Mouse (Mus musculus): ENCODE results near the gene Gm9044. TPM values are rescaled to one million over a fixed set of nuclear protein-coding genes. Genes with fewer than 3 reads are reported as not detected.
A peak's percentile ranks its signal among the peaks of the same experiment; 100 is the strongest.
"Not testable (repeated sequence)": the region's sequence is repeated elsewhere in the genome, so short reads cannot be mapped to it uniquely, and the experiment has no call there.

The Gm9044 gene
- polyA plus RNA-seq, 1 experiment from 2014 or later: not detected

DNA sequence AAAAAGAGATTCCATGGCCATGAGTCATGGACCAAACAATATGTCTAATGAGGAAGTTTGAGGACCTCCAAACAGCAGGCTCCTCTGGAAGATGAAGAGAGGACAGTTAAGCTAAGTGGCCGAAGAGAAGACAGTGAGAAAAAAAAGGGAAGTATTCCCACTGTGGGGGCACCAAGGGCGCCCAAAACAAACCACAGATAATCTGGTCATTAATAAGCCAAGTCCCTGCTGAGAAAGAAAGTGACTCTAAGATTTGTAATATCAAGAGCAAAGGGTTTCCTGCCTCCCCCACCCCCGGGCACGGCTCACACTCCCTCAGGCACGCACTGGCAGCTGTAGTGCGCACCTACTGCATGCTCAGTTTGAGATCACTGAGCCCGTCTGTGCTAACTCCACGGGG is 13.2 kb downstream of the Gm9044 start:
- ATAC-seq (ENCODE audit: insufficient read depth): no peak
- no peak overlapping the region for H3K9ac ChIP-seq
- 79% methylated on average over 8 of the region's 8 CpGs for WGBS

DNA sequence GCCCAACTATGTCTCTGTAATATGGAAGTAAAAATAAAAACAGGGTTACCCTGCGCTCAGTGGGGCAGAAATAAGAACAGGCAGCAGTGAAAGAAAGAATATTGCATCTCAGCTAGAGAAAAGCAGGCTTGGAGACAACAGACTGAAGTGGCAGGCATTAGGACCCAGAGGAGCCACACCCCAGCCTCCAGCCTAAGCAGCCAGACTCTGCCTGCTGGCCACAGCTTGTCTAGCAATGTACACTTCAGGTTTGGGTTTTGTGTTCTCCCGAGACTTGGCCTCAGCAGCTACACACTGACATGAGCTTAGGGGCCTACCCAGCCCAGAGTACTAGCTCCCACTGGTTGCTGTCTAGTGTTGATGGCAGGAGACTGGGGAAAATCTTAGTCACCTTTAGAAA is 30.1 kb downstream of the Gm9044 start:
- not testable (repeated sequence) for DNase-seq; H3K36me3 ChIP-seq (ENCODE audit: insufficient read depth); H3K27me3 ChIP-seq (ENCODE audit: insufficient read depth, low read length); H3K4me3 ChIP-seq (ENCODE audit: low read depth, low read length); H3K9me3 ChIP-seq (ENCODE audit: low read depth, low read length); H3K9ac ChIP-seq; H3K4me2 ChIP-seq; H3K4me1 ChIP-seq (ENCODE audit: insufficient read depth); H3K27ac ChIP-seq (ENCODE audit: low read depth)
- peak; percentile 31; the same call in 1 of the 2 replicates for ATAC-seq (ENCODE audit: insufficient read depth)
- WGBS: 37% methylated on average over 2 of the region's 2 CpGs

More for the DNA sequence above, 13.2 kb downstream of the Gm9044 start:
- no peak for TF ChIP-seq CTCF (IDR thresholded peaks at IDR 0.05; ENCODE audit: low read depth)
- Histone ChIP-seq H3K27ac (ENCODE audit: low read depth) (no peak overlapping the region), H3K9me3 (ENCODE audit: low read depth, low read length) (no peaks in the 10 kb centered on the region), H3K4me3 (ENCODE audit: low read depth, low read length) (no peak overlapping the region), H3K27me3 (ENCODE audit: insufficient read depth, low read length) (no peaks in the 10 kb centered on the region), H3K4me1 (ENCODE audit: insufficient read depth) (no peaks in the 10 kb centered on the region), H3K36me3 (ENCODE audit: insufficient read depth) (no peaks in the 10 kb centered on the region), H3K4me2 (no peak overlapping the region)
- DNase-seq: no peak

DNA sequence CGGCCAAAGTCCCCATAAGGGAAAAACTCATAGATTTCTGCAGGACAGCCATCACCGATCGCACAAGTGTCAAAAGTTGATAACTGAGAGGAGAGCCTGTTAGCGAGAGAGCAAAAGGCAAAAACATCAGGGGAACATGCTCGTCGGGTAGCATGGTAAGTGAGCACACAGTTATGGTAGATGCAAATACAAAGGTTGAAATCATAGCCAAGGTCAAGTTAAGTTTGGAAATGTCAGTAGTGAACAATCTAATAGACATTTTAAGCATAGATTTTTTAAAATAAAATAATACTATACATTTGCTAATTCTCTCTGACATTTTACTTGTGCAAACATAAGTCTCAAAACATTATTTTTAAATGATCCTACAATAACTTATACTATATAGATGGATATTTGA is 37.3 kb downstream of the Gm9044 start, which contains the start of gene Iltifb:
Gene Iltifb (minus strand): TSS at position 101 of the 400 bp plus-strand sequence.
- no peaks in the 10 kb centered on the region for H3K36me3 ChIP-seq (ENCODE audit: insufficient read depth)
- no peaks in the 10 kb centered on the region for H3K4me1 ChIP-seq (ENCODE audit: insufficient read depth)
- no peak within 1 kb of the TSS for H3K27ac ChIP-seq (ENCODE audit: low read depth)
- H3K9me3 ChIP-seq (ENCODE audit: low read depth, low read length): no peaks in the 10 kb centered on the region
- DNase-seq (no peak), ATAC-seq (ENCODE audit: insufficient read depth) (no peak)
- no peak within 1 kb of the TSS for H3K4me3 ChIP-seq (ENCODE audit: low read depth, low read length)
- WGBS: 82% methylated on average over 6 of the region's 6 CpGs
- H3K4me2 ChIP-seq: no peak within 1 kb of the TSS
- H3K27me3 ChIP-seq (ENCODE audit: insufficient read depth, low read length): no peaks in the 10 kb centered on the region
- TF ChIP-seq CTCF (IDR thresholded peaks at IDR 0.05; ENCODE audit: low read depth): no peak
- H3K9ac ChIP-seq: no peak within 1 kb of the TSS

DNA sequence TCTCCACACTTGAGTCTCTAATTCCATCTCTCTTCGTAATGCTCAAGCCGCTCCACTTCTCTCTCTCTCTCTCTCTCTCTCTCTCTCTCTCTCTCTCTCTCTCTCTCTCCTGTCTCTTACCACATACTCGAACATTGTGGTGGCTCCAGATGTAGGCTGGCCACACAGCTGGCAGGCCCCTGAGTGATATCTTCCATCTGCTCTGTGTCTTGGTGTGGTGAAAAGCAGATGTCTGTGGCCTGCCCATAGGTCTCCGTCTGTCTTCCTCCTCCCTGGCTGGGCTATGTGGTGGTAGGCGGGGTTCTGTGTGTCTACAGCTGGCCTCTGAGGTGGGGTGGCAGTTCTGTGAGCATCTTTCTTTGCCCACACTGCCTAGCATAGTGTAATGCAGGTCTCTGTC is 49.2 kb downstream of the Gm9044 start:
- ATAC-seq (ENCODE audit: insufficient read depth): peak; percentile 73; the same call in 1 of the 2 replicates
- H3K4me3 ChIP-seq (ENCODE audit: low read depth, low read length); H3K27ac ChIP-seq (ENCODE audit: low read depth); DNase-seq; H3K9me3 ChIP-seq (ENCODE audit: low read depth, low read length); H3K4me1 ChIP-seq (ENCODE audit: insufficient read depth); H3K27me3 ChIP-seq (ENCODE audit: insufficient read depth, low read length); H3K9ac ChIP-seq; H3K36me3 ChIP-seq (ENCODE audit: insufficient read depth); H3K4me2 ChIP-seq: not testable (repeated sequence)
- WGBS: 68% methylated on average over 3 of the region's 5 CpGs

DNA sequence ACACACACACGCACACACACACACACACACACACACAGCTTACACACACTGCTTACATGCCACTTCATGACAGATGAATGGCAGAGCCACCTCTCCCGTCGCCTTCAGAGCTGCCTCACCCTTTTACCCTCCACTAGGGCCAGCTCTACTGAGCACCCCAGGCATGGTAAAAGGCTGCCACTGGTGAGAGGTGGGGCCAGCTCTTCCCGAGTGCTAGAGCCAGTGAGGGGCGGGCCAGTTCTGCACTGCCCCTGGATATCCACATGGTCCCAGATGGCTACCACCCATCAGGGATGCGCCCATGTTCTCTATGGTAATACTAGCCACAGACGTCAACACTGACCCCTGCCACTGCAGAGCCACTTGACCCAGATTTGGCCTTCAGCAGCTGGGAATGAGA is 49.6 kb downstream of the Gm9044 start:
- WGBS: 59% methylated on average over 7 of the region's 7 CpGs
- H3K36me3 ChIP-seq (ENCODE audit: insufficient read depth); H3K27me3 ChIP-seq (ENCODE audit: insufficient read depth, low read length); H3K9ac ChIP-seq; DNase-seq; H3K4me2 ChIP-seq; H3K27ac ChIP-seq (ENCODE audit: low read depth); H3K4me1 ChIP-seq (ENCODE audit: insufficient read depth); H3K9me3 ChIP-seq (ENCODE audit: low read depth, low read length); H3K4me3 ChIP-seq (ENCODE audit: low read depth, low read length): not testable (repeated sequence)
- peak; percentile 63; the same call in 1 of the 2 replicates for ATAC-seq (ENCODE audit: insufficient read depth)

Other genes starting within 250 kb of the Gm9044 start
- gene Mdm1, start 190.6 kb downstream of the Gm9044 start, polyA plus RNA-seq (2014; fragmentation: Nextera tagmentation; extraction: Ambion mirVana): 38.0 and 40.3 TPM in 2 replicates
- not detected in 2 replicates for gene Il22, start 127.5 kb downstream of the Gm9044 start, polyA plus RNA-seq (2014; fragmentation: Nextera tagmentation; extraction: Ambion mirVana)
- not detected in 2 replicates for gene Gm32717, start 91.6 kb downstream of the Gm9044 start, polyA plus RNA-seq (2014; fragmentation: Nextera tagmentation; extraction: Ambion mirVana)
- gene Gm32802, start 73.7 kb downstream of the Gm9044 start, polyA plus RNA-seq (2014; fragmentation: Nextera tagmentation; extraction: Ambion mirVana): not detected in 2 replicates
- not detected in 2 replicates for gene Iltifb, start 37.4 kb downstream of the Gm9044 start, polyA plus RNA-seq (2014; fragmentation: Nextera tagmentation; extraction: Ambion mirVana)
- not detected in 2 replicates for gene Gm9040, start 5.4 kb downstream of the Gm9044 start, polyA plus RNA-seq (2014; fragmentation: Nextera tagmentation; extraction: Ambion mirVana)
- not detected in 2 replicates for gene Gm9045, start 5.4 kb upstream of the Gm9044 start, polyA plus RNA-seq (2014; fragmentation: Nextera tagmentation; extraction: Ambion mirVana)
- not detected in 2 replicates for gene Gm9046, start 10.8 kb upstream of the Gm9044 start, polyA plus RNA-seq (2014; fragmentation: Nextera tagmentation; extraction: Ambion mirVana)
- not detected in 2 replicates for gene Gm9048, start 16.3 kb upstream of the Gm9044 start, polyA plus RNA-seq (2014; fragmentation: Nextera tagmentation; extraction: Ambion mirVana)
- gene Gm9049, start 21.7 kb upstream of the Gm9044 start, polyA plus RNA-seq (2014; fragmentation: Nextera tagmentation; extraction: Ambion mirVana): not detected in 2 replicates
- not detected in 2 replicates for gene Ifng, start 108.6 kb upstream of the Gm9044 start, polyA plus RNA-seq (2014; fragmentation: Nextera tagmentation; extraction: Ambion mirVana)